ENCODE assay signal across 10 mouse cellular contexts in genomic region chr11:74867181-74867580, GRCm38 (mm10). TPM values are rescaled to one million over a fixed set of nuclear protein-coding genes. Genes with fewer than 3 reads are reported as not detected.
DNase-seq lines count a peak whose midpoint lies in the region; ATAC-seq lines count a peak whose summit lies in the region.
"Had no signal": no experiment of that assay in that cellular context is flagged by ENCODE, and none has a peak within 500 bp of the region (broad histone marks: within the 10 kb centered on the region; RNA-seq: fewer than 3 reads in every experiment).

No protein-coding gene starts in this region.

- no peak for ATAC-seq in heart, embryonic 15.5 days (replicated peaks; ENCODE audit: insufficient number of reproducible peaks, insufficient read depth, low FRiP score, low read depth)

- H3K4me1 ChIP-seq in heart, embryonic 15.5 days (replicated peaks): peaks cover 33% of the 10 kb centered on the region

- H3K4me3 ChIP-seq in heart, embryonic 15.5 days: no peak overlapping the region

- no peaks in the 10 kb centered on the region for H3K27me3 ChIP-seq in heart, embryonic 15.5 days

- H3K4me2 ChIP-seq in heart, embryonic 15.5 days: no peak overlapping the region
- H3K4me2 ChIP-seq: hindbrain, embryonic 14.5 days had no signal

- WGBS in heart, embryonic 15.5 days: 75% methylated on average over 2 of the region's 2 CpGs

- H3K9ac ChIP-seq in heart, embryonic 15.5 days: no peak overlapping the region
- H3K9ac ChIP-seq: hindbrain, embryonic 14.5 days had no signal

- H3K9me3 ChIP-seq in heart, embryonic 15.5 days (replicated peaks): no peaks in the 10 kb centered on the region

- DNase-seq in kidney, adult 8-10 months: peak; percentile 79 to 85
- no peak for DNase-seq in kidney, postnatal 14 days
- peak; percentile 72 for DNase-seq in adrenal gland, adult 8-10 months
- DNase-seq in cerebellum, adult 8-10 months: peak; percentile 90
- DNase-seq in urinary bladder, postnatal 10 days (ENCODE audit: low spot score): no peak
- no peak for DNase-seq in thymus, postnatal 36 days
- no peak for DNase-seq in frontal cortex, postnatal 10 days (ENCODE audit: low spot score in 2 of 2)
- DNase-seq: thymus, postnatal 25 days had no signal

- no peaks in the 10 kb centered on the region for H3K36me3 ChIP-seq in heart, embryonic 15.5 days

- peak overlapping the region; percentile 51; the same call in 1 of the 2 replicates for H3K27ac ChIP-seq in heart, embryonic 15.5 days
- H3K27ac ChIP-seq: hindbrain, embryonic 14.5 days had no signal

RNA-seq across cellular contexts. Expression of gene Sgsm2, which starts 29.7 kb away (rescaled TPM):
- total RNA-seq in adrenal gland, adult 8-10 months (2022): 10 to 100 TPM; 29.2 to 30.5 (median 30.0) TPM
- 3.5 and 5.5 TPM in 2 replicates for polyA plus RNA-seq in heart, embryonic 15.5 days (2015; fragmentation: Nextera tagmentation; extraction: Ambion mirVana)

RNA-seq across cellular contexts. Expression of gene Tsr1, which starts 30.7 kb away (rescaled TPM):
- 10 to 100 TPM; 40.9 to 45.4 (median 41.3) TPM for total RNA-seq in adrenal gland, adult 8-10 months (2022)
- 19.2 and 25.9 TPM in 2 replicates for polyA plus RNA-seq in heart, embryonic 15.5 days (2015; fragmentation: Nextera tagmentation; extraction: Ambion mirVana)

RNA-seq across cellular contexts. Expression of gene Mnt, which starts 36.5 kb away (rescaled TPM):
- total RNA-seq in adrenal gland, adult 8-10 months (2022): 10 to 100 TPM; 24.4 to 36.0 (median 27.1) TPM
- polyA plus RNA-seq in heart, embryonic 15.5 days (2015; fragmentation: Nextera tagmentation; extraction: Ambion mirVana): 3.0 and 3.7 TPM in 2 replicates

RNA-seq across cellular contexts. Expression of gene Smg6, which starts 58.4 kb away (rescaled TPM):
- 10 to 100 TPM; 24.7 to 41.9 (median 33.3) TPM for total RNA-seq in adrenal gland, adult 8-10 months (2022)
- 10.0 and 11.4 TPM in 2 replicates for polyA plus RNA-seq in heart, embryonic 15.5 days (2015; fragmentation: Nextera tagmentation; extraction: Ambion mirVana)

RNA-seq across cellular contexts. Expression of gene Srr, which starts 58.6 kb away (rescaled TPM):
- 10 to 100 TPM; 31.0 to 54.6 (median 51.0) TPM for total RNA-seq in adrenal gland, adult 8-10 months (2022)
- 18.7 and 22.6 TPM in 2 replicates for polyA plus RNA-seq in heart, embryonic 15.5 days (2015; fragmentation: Nextera tagmentation; extraction: Ambion mirVana)

Comparison
In these comparisons a context has a peak if more than half of its experiments do, and no peak if none do; other contexts are left out.
1. DNase-seq: peak in kidney, adult 8-10 months (2 of 2), adrenal gland, adult 8-10 months (single experiment) and cerebellum, adult 8-10 months (single experiment); none in kidney, postnatal 14 days (single experiment), urinary bladder, postnatal 10 days (single experiment), thymus, postnatal 36 days (0 of 2) and frontal cortex, postnatal 10 days (0 of 2).